Mouse (Mus musculus) forebrain, embryonic 13.5 days (tissue): ENCODE results near the gene Nr2c2ap. TPM values are rescaled to one million over a fixed set of nuclear protein-coding genes. Genes with fewer than 3 reads are reported as not detected.

Source experiments
- ATAC-seq: fragments of 200-750 bp; cut with Nextera tagmentation; 2 replicates; pipeline ENCODE4 v1.8.0; 2017
- H3K27ac ChIP-seq: fragments of 300-500 bp; sonication (generic); 2 replicates; pipeline ENCODE4 v1.5.1; 2015; ENCODE audit warnings: inconsistent platforms, mild to moderate bottlenecking, moderate library complexity
- H3K27me3 ChIP-seq: fragments of 300-500 bp; sonication (generic); 2 replicates; pipeline ENCODE4 v1.6.1; 2015; ENCODE audit warnings: mild to moderate bottlenecking, inconsistent platforms
- H3K36me3 ChIP-seq: fragments of 300-500 bp; sonication (generic); 2 replicates; pipeline ENCODE4 v1.6.1; 2015; ENCODE audit warnings: mild to moderate bottlenecking, inconsistent platforms; ENCODE audit not compliant: poor library complexity, severe bottlenecking
- H3K4me1 ChIP-seq: fragments of 300-500 bp; sonication (generic); 2 replicates; pipeline ENCODE4 v1.6.1; 2015; ENCODE audit warnings: inconsistent platforms
- H3K4me2 ChIP-seq: fragments of 300-500 bp; sonication (generic); 2 replicates; pipeline ENCODE4 v1.6.1; 2015; ENCODE audit warnings: inconsistent platforms, mild to moderate bottlenecking, moderate library complexity
- H3K4me3 ChIP-seq: fragments of 300-500 bp; sonication (generic); 2 replicates; pipeline ENCODE4 v1.5.1; 2015; ENCODE audit warnings: mild to moderate bottlenecking, inconsistent platforms
- H3K9ac ChIP-seq: fragments of 300-500 bp; sonication (generic); 2 replicates; pipeline ENCODE4 v1.6.1; 2015; ENCODE audit warnings: mild to moderate bottlenecking, inconsistent platforms
- H3K9me3 ChIP-seq: fragments of 300-500 bp; sonication (generic); replicated peaks from 2 replicates; pipeline ENCODE4 v1.6.1; 2016; ENCODE audit warnings: inconsistent platforms
- WGBS: fragments of 180-500 bp; shearing (Covaris S2); methylation state at CpG from one replicate; pipeline ENCODE4 v1.1.7; 2015; 5-methylcytosine and 5-hydroxymethylcytosine counted together
- polyA plus RNA-seq: library from polyadenylated mRNA; unstranded; fragments of >200 nt; fragmentation: Nextera tagmentation; extraction: Ambion mirVana; gene quantifications from 2 replicates; pipeline ENCODE4 v1.2.1, GENCODE M21; 2015

Gene Nr2c2ap
- 33.4 and 37.4 TPM in 2 replicates for polyA plus RNA-seq

- Histone ChIP-seq H3K36me3 (peaks cover 41% of the 10 kb centered on the region), H3K4me3 (peak within 1 kb of the TSS; percentile 64), H3K4me2 (peak within 1 kb of the TSS; percentile 82), H3K27me3 (no peaks in the 10 kb centered on the region), H3K4me1 (peaks cover 28% of the 10 kb centered on the region), H3K9me3 (no peaks in the 10 kb centered on the region), H3K27ac (no peak within 1 kb of the TSS; the same call in 1 of the 2 replicates), H3K9ac (peak within 1 kb of the TSS; percentile 77)
- ATAC-seq: peak; percentile 88
- WGBS: 1% methylated on average over 37 of the region's 37 CpGs
These were observed at the start of gene Nr2c2ap for GRCm38 (mm10) chr8:70131166-70131883. Gene Nr2c2ap, plus strand, starts transcription at chr8:70131333.

GRCm38 (mm10) chr8:70081976-70082375, 49.2 kb upstream of the Nr2c2ap start:
- 93% methylated on average over 2 of the region's 2 CpGs for WGBS
- H3K9ac ChIP-seq: no peak overlapping the region
- H3K9me3 ChIP-seq: no peaks in the 10 kb centered on the region
- no peak overlapping the region for H3K4me2 ChIP-seq
- H3K27me3 ChIP-seq: peaks cover 56% of the 10 kb centered on the region
- peaks cover 18% of the 10 kb centered on the region for H3K4me1 ChIP-seq
- no peak overlapping the region for H3K4me3 ChIP-seq
- H3K36me3 ChIP-seq: peaks cover 7% of the 10 kb centered on the region; the same call in 1 of the 2 replicates
- no peak for ATAC-seq
- no peak overlapping the region for H3K27ac ChIP-seq

DNA sequence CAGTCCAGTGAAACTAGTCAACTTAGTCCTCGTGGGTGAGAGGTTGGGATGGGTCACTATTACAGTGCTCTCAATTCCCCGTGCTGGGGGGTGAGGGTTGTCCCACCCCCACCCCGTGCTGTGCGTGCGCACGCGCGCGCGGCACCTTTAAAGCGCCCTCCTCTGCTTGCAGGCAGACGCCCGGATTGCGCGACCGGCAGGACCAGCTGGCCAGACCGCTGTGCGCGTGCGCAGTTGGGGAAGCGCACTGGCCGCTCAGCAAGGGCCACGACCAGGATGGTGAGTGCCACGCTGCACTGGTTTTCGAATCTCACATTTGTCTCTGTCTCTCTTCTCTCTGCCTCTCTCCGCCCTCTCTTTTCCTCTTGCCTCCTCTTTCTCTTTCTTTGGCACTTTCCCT, 47.8 kb upstream of the Nr2c2ap start, which contains the start of gene Hapln4:
Gene Hapln4 (plus strand): TSS at position 173 of the 400 bp plus-strand sequence.
- Histone ChIP-seq H3K4me2 (peak within 1 kb of the TSS; percentile 60), H3K27me3 (peaks cover 69% of the 10 kb centered on the region), H3K4me3 (peak within 1 kb of the TSS; percentile 37), H3K36me3 (no peaks in the 10 kb centered on the region), H3K9me3 (no peaks in the 10 kb centered on the region), H3K9ac (peak within 1 kb of the TSS; percentile 48), H3K27ac (no peak within 1 kb of the TSS), H3K4me1 (peaks cover 25% of the 10 kb centered on the region)
- ATAC-seq: no peak
- WGBS: under 1% methylated on average over 24 of the region's 26 CpGs

DNA sequence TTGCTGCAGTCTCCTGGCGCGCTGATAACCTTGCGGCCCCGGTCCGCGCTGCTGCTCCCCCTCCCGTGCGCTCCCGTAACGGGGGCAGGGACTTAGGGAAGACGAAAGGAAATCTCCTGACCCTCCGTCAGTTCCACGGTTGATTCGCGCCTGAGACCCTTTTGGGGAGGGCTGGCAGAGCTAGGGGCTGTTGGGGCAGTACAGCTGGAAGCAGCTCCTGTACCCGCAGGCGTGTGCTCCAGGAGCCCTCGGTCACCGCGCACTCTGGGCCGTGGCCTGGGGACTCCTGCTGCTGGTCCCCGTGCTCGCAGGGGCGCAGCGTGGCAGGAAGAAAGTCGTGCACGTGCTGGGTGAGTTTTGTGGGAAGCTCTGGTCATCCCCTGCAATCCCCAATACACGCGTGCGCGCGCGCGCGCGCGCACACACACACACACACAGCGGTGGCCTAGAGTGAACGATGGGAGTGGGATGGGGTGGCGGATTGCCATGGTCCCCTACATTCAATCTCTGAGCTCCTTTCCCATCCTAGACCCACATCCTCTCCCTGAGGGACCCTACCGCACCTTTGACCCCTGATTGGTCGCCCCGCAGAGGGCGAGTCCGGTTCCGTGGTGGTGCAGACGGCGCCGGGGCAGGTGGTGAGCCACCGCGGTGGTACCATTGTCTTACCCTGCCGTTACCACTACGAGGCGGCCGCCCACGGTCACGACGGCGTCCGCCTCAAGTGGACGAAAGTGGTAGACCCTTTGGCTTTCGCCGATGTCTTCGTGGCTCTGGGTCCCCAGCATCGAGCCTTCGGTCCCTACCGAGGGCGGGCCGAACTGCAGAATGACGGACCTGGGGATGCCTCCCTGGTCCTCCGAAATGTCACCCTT, 46.7 kb upstream of the Nr2c2ap start:
- Histone ChIP-seq H3K4me3 (peak overlapping the region; percentile 37), H3K27ac (no peak overlapping the region), H3K36me3 (no peaks in the 10 kb centered on the region), H3K27me3 (peaks cover 81% of the 10 kb centered on the region), H3K9ac (peak overlapping the region; percentile 48), H3K4me2 (peak overlapping the region; percentile 60), H3K9me3 (no peaks in the 10 kb centered on the region), H3K4me1 (peaks cover 30% of the 10 kb centered on the region)
- ATAC-seq: no peak
- 1% methylated on average over 70 of the region's 71 CpGs for WGBS

GRCm38 (mm10) chr8:70086151-70086550, 45.0 kb upstream of the Nr2c2ap start:
- no peak overlapping the region for H3K4me3 ChIP-seq
- no peak overlapping the region for H3K27ac ChIP-seq
- no peaks in the 10 kb centered on the region for H3K9me3 ChIP-seq
- no peak for ATAC-seq
- no peak overlapping the region for H3K4me2 ChIP-seq
- H3K4me1 ChIP-seq: peaks cover 38% of the 10 kb centered on the region
- H3K36me3 ChIP-seq: no peaks in the 10 kb centered on the region
- H3K27me3 ChIP-seq: peaks cover 91% of the 10 kb centered on the region
- no peak overlapping the region for H3K9ac ChIP-seq
- 44% methylated on average over 1 of the region's 1 CpGs for WGBS

DNA sequence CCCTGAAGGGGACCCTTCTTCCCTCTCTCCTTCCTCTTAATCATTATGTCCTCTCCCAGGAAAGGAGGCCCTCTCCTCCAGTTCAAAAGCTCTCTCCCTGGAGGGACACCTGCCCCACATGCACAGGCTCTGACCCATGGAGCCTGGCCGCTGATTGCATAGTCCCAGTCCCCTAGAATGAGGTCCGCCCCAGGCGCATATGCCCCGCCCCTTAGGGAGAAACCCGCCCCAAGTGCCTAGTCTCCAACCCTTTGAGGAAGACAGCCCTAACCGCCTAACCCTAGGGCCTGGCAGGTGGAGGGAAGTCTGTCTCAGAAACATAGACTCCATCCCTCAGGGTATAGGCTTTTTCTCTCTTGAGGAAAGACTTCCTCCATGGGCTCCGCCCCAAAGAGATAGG, 43.9 kb upstream of the Nr2c2ap start:
- Histone ChIP-seq H3K4me2 (peak overlapping the region; percentile 77; the same call in 1 of the 2 replicates), H3K27ac (no peak overlapping the region), H3K27me3 (peaks cover 82% of the 10 kb centered on the region), H3K36me3 (no peaks in the 10 kb centered on the region), H3K4me1 (peaks cover 38% of the 10 kb centered on the region), H3K9me3 (no peaks in the 10 kb centered on the region), H3K4me3 (no peak overlapping the region), H3K9ac (no peak overlapping the region)
- no peak for ATAC-seq
- 2% methylated on average over 7 of the region's 7 CpGs for WGBS

GRCm38 (mm10) chr8:70087836-70088650, 43.1 kb upstream of the Nr2c2ap start:
- Histone ChIP-seq H3K36me3 (0 out of 2 replicates have a peak, but pooled peaks cover 1% of the 10 kb centered on the region), H3K4me2 (peak overlapping the region; percentile 77), H3K4me1 (peaks cover 38% of the 10 kb centered on the region), H3K4me3 (peak overlapping the region; percentile 39), H3K9me3 (no peaks in the 10 kb centered on the region), H3K9ac (peak overlapping the region; percentile 61), H3K27ac (no peak overlapping the region), H3K27me3 (peaks cover 74% of the 10 kb centered on the region)
- 3% methylated on average over 56 of the region's 56 CpGs for WGBS
- peak; percentile 83 for ATAC-seq

DNA sequence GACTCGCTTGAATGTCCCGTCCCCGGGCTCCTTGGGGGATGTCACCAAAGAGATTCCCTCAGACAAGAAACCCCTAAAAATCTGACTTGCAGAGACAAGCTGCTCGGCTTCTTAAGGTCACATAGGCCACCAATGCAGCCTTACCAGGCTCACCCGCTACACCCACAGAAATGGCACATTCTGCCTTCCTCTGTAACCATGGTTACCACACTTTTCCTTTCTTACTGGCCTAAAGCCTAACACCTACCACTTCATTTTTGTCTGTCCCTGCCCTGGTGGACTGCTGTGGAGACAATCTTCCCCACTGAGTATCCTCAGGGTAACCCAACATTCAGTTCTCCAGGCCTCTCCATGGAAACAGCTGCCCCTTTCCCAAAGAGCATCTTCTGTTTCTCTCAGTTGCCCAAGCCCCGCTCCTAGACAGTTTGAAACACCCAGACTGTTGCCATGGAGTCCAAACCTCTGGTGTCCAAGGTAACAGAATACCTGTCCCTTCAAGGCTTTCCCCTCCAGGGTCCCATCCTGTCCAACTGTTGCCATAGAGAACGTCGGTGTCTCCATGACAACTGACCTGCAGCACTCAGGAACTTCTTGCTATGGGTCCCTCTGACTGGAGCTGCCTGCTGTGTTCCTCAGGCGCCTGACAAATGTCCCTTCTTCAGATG, 41.7 kb upstream of the Nr2c2ap start:
- Histone ChIP-seq H3K36me3 (peaks cover 15% of the 10 kb centered on the region), H3K4me3 (no peak overlapping the region), H3K4me2 (no peak overlapping the region), H3K27me3 (peaks cover 60% of the 10 kb centered on the region), H3K4me1 (peaks cover 24% of the 10 kb centered on the region), H3K9ac (no peak overlapping the region), H3K27ac (no peak overlapping the region), H3K9me3 (no peaks in the 10 kb centered on the region)
- ATAC-seq: 0 out of 2 replicates have a peak, but pooled peaks have one; percentile 5
- 57% methylated on average over 9 of the region's 9 CpGs for WGBS

DNA sequence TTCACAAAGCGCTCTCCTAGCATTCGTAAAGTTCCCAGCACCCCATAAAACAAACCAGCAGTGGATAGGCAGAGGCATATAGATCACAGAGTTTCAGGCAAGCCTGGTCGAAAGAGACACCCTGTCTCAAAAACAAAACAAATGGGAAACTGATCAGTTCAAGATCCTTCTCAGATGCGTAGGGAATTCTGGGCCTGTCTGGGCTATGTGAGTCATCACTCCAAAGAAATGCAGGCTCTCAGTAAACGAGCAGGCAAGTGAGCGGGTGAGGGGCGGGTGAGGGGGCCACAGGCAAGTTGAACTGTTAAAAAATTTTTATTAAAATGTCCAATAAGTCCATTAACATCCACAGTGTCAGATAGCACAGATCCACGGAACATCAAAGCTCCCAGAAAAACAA, 38.3 kb upstream of the Nr2c2ap start:
- H3K27ac ChIP-seq: no peak overlapping the region
- WGBS: 67% methylated on average over 8 of the region's 8 CpGs

GRCm38 (mm10) chr8:70099276-70099675, 31.9 kb upstream of the Nr2c2ap start:
- ATAC-seq: no peak
- Histone ChIP-seq H3K27ac (no peak overlapping the region), H3K4me1 (no peaks in the 10 kb centered on the region), H3K4me3 (no peak overlapping the region), H3K4me2 (no peak overlapping the region), H3K9ac (no peak overlapping the region), H3K9me3 (peaks cover 7% of the 10 kb centered on the region; the same call in 1 of the 2 replicates), H3K27me3 (no peaks in the 10 kb centered on the region), H3K36me3 (peaks cover 98% of the 10 kb centered on the region)
- 73% methylated on average over 8 of the region's 8 CpGs for WGBS

More for the DNA sequence above, 38.3 kb upstream of the Nr2c2ap start:
- Histone ChIP-seq H3K4me3 (no peak overlapping the region), H3K36me3 (peaks cover 48% of the 10 kb centered on the region), H3K9ac (no peak overlapping the region), H3K4me1 (peaks cover 18% of the 10 kb centered on the region), H3K4me2 (no peak overlapping the region), H3K27me3 (peaks cover 26% of the 10 kb centered on the region), H3K9me3 (0 out of 2 replicates have a peak, but pooled peaks cover under 1% of the 10 kb centered on the region)
- ATAC-seq: no peak

DNA sequence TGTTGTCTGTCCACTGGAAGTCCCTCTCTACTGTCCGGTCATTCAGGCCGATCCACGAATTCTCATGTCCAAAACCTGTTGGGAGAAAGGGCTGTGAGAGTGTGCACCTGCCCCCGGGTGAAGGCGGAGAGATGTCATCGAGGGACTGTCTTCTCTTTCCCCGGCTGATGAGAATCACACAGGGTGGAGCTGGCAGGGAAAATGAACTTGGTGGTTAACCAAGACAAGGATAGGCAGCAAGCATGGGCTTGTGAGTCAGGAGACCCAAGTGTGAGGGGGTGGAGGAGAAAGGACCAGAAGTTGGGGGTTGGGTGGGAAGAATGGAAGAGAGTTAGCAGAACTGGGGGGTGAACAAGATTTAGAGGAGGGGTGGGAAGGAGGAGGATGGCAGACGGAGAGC, 30.9 kb upstream of the Nr2c2ap start:
- Histone ChIP-seq H3K36me3 (peaks cover 96% of the 10 kb centered on the region), H3K27ac (no peak overlapping the region), H3K4me3 (no peak overlapping the region), H3K4me2 (no peak overlapping the region), H3K4me1 (peaks cover 6% of the 10 kb centered on the region; the same call in 1 of the 2 replicates), H3K27me3 (no peaks in the 10 kb centered on the region), H3K9me3 (peaks cover 7% of the 10 kb centered on the region; the same call in 1 of the 2 replicates), H3K9ac (no peak overlapping the region)
- no peak for ATAC-seq
- 95% methylated on average over 8 of the region's 8 CpGs for WGBS
